Mouse (Mus musculus): Measurements from ENCODE around the gene Entpd1. TPM values are rescaled to one million over a fixed set of nuclear protein-coding genes. Genes with fewer than 3 reads are reported as not detected.
A peak's percentile ranks its signal among the peaks of the same experiment; 100 is the strongest.

The Entpd1 gene
- polyA plus RNA-seq, 1 experiment: 12.0 TPM

DNA sequence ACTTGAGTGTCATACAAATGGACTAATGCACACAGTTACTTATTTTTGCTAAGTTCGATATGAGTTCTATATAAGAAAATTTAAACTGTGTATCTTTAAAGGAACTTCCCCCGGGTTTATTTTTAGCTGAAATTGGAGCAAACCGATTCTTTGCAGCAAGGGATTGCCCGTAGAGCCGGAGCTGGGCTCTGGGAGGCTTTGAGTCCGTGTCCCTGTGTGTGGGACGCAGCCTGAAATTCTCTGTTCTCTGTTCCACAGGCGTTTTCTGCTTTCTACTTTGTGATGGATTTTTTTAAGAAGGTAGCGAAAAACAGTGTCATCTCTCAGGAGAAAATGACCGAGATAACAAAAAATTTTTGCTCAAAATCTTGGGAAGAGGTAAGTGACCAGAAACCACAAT is 121.2 kb downstream of the Entpd1 start:
- Histone ChIP-seq H3K4me1 (ENCODE audit: control insufficient read depth, insufficient read depth, low read length) (peaks cover 3% of the 10 kb centered on the region; the same call in 1 of the 2 replicates), H3K27ac (ENCODE audit: insufficient read depth, low read length) (no peak overlapping the region), H3K4me3 (replicated peaks; ENCODE audit: insufficient read depth, low read depth, low read length) (no peak overlapping the region), H3K27me3 (ENCODE audit: control insufficient read depth, insufficient read depth, low read length) (no peaks in the 10 kb centered on the region)
- TF ChIP-seq POLR2A (IDR thresholded peaks at IDR 0.05; ENCODE audit: borderline replicate concordance, insufficient read depth, low read length) (no peak), CTCF (IDR thresholded peaks at IDR 0.05; ENCODE audit: borderline replicate concordance, insufficient read depth, low read depth, low read length) (no peak)
- 70% methylated on average over 10 of the region's 10 CpGs for WGBS
- no peak for DNase-seq

DNA sequence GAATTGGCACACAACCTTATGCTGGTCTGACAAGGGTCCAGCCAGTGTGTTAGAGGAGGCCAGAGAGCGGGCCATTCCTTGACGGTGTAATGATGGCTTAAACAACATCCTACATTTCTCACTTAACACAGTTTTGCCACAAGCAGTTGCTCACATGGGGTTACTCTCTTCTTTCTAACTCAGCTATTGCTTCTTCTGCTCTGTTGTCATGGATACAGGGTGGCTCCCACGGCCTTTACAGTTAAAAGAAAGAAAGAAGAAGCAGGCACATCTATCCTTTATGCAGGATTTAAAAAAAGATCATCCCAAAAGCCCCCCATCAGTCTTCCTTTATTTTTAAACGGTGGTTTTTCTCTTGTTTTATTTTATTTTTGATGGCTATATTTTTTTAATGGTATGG is 121.7 kb downstream of the Entpd1 start:
- Histone ChIP-seq H3K27ac (ENCODE audit: insufficient read depth, low read length) (no peak overlapping the region), H3K4me3 (replicated peaks; ENCODE audit: insufficient read depth, low read depth, low read length) (no peak overlapping the region), H3K27me3 (ENCODE audit: control insufficient read depth, insufficient read depth, low read length) (no peaks in the 10 kb centered on the region), H3K4me1 (ENCODE audit: control insufficient read depth, insufficient read depth, low read length) (peaks cover 3% of the 10 kb centered on the region; the same call in 1 of the 2 replicates)
- DNase-seq: no peak
- TF ChIP-seq CTCF (IDR thresholded peaks at IDR 0.05; ENCODE audit: borderline replicate concordance, insufficient read depth, low read depth, low read length) (no peak), POLR2A (IDR thresholded peaks at IDR 0.05; ENCODE audit: borderline replicate concordance, insufficient read depth, low read length) (no peak)
- 66% methylated on average over 4 of the region's 4 CpGs for WGBS

DNA sequence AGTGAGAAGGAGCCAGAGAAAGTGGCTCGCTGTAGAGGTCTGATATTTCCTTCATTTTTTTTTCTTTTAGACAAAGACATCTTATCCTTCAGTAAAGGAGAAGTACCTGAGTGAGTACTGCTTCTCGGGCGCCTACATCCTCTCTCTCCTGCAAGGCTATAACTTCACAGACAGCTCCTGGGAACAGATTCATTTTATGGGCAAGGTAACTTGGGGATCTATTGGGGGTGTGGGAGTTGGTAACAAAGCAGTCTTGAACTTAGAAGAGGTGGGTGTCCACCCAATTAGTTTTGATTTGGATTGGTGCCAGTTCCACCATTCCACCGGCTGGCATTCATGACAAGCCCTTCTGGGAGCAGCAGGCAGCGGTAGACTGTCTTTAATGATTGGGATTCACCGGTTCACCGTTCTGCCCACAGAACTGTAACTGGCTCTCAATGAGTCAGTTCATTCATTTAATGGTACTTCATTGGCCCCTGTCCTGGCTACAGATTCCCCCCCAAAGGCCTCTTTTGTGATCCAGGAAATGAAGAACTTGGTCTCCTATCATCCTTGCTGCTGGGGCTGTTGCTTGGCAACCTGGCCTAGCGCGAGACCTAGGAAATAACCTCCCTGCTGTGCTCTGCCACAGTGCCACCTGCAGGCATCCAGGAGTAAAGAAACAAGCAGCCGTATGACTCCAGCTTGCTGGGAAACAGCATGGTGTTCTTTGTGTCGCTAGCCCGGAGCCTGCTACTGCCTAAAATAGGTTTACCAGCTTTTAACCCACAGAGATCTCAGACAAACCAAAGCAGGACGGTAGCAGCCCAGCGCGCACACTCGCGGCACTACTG is 124.7 kb downstream of the Entpd1 start:
- TF ChIP-seq CTCF (IDR thresholded peaks at IDR 0.05; ENCODE audit: borderline replicate concordance, insufficient read depth, low read depth, low read length) (peak; percentile 70), POLR2A (IDR thresholded peaks at IDR 0.05; ENCODE audit: borderline replicate concordance, insufficient read depth, low read length) (no peak)
- Histone ChIP-seq H3K27me3 (ENCODE audit: control insufficient read depth, insufficient read depth, low read length) (no peaks in the 10 kb centered on the region), H3K4me3 (replicated peaks; ENCODE audit: insufficient read depth, low read depth, low read length) (peak overlapping the region; percentile 12), H3K27ac (ENCODE audit: insufficient read depth, low read length) (no peak overlapping the region), H3K4me1 (ENCODE audit: control insufficient read depth, insufficient read depth, low read length) (peaks cover 3% of the 10 kb centered on the region; the same call in 1 of the 2 replicates)
- 15% methylated on average over 17 of the region's 17 CpGs for WGBS
- DNase-seq: peak; percentile 63 to 71

DNA sequence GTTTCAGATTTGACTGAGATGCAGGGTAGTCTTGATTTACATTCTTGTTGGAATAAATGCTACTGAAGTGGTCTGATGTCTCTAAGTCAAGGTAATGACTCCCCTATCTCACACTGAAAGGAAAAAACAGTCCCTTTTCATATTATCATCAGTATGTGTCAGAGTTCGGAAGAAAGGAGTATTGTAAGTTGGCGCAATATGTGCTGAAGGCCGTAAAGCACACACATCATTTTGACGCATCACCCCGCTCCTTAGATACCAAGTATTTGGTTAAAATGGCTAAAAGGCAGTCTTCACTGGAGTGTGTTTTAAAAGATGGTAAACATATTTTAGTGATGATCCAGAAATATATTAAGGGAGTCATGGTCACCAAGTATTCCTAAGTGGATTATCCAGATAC is 125.4 kb downstream of the Entpd1 start:
- 88% methylated on average over 5 of the region's 5 CpGs for WGBS
- Histone ChIP-seq H3K27me3 (ENCODE audit: control insufficient read depth, insufficient read depth, low read length) (no peaks in the 10 kb centered on the region), H3K27ac (ENCODE audit: insufficient read depth, low read length) (no peak overlapping the region), H3K4me3 (replicated peaks; ENCODE audit: insufficient read depth, low read depth, low read length) (no peak overlapping the region), H3K4me1 (ENCODE audit: control insufficient read depth, insufficient read depth, low read length) (peaks cover 3% of the 10 kb centered on the region; the same call in 1 of the 2 replicates)
- no peak for DNase-seq
- TF ChIP-seq CTCF (IDR thresholded peaks at IDR 0.05; ENCODE audit: borderline replicate concordance, insufficient read depth, low read depth, low read length) (no peak), POLR2A (IDR thresholded peaks at IDR 0.05; ENCODE audit: borderline replicate concordance, insufficient read depth, low read length) (no peak)

DNA sequence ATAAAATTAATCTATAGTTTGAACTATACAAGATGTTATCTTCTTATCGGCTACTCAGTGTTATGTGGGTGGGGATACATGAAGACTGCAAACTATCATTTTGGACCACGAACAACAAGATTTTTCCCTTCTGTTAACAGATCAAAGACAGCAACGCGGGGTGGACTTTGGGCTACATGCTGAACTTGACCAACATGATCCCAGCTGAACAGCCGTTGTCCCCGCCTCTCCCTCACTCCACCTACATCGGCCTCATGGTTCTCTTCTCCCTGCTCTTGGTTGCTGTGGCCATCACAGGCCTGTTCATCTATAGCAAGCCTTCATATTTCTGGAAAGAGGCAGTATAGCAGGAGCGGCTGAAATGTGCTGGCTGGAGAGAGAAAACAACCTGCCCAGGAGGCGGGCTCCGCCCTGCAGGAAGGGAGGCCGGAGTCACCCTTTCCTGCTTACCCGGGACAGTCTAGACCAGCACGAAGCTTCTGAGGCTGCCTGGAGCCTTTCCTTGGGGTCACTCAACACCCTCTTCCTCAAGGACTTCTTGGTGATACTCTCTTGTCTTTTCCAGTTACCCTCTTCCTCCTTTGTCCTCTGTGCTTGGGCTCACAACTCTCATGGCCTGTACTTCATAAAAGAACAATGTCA is 126.6 kb downstream of the Entpd1 start:
- Histone ChIP-seq H3K4me3 (replicated peaks; ENCODE audit: insufficient read depth, low read depth, low read length) (no peak overlapping the region), H3K27ac (ENCODE audit: insufficient read depth, low read length) (no peak overlapping the region), H3K4me1 (ENCODE audit: control insufficient read depth, insufficient read depth, low read length) (peaks cover 3% of the 10 kb centered on the region; the same call in 1 of the 2 replicates), H3K27me3 (ENCODE audit: control insufficient read depth, insufficient read depth, low read length) (no peaks in the 10 kb centered on the region)
- DNase-seq: no peak
- no peak for TF ChIP-seq POLR2A (IDR thresholded peaks at IDR 0.05; ENCODE audit: borderline replicate concordance, insufficient read depth, low read length)
- TF ChIP-seq CTCF (IDR thresholded peaks at IDR 0.05; ENCODE audit: borderline replicate concordance, insufficient read depth, low read depth, low read length): no peak
- 90% methylated on average over 13 of the region's 13 CpGs for WGBS

DNA sequence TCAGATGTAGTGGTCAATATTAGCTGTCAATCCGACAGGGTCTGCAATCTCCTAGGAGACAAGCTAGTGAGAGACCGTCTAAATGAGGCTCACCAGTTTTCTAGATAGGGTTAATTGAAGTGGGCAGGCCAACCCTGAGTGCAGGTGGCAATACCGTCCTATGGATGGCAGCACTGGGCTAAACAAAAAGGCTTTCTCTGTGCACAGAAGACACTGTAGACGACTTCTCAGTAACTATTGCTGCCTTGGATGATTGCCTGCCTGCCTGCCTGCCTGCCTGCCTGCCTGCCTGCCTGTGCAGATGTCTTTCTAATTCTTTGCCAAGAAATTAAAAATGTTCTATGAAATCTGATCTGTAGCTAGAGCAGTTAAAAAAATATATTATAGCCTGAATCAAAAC is 134.4 kb downstream of the Entpd1 start:
- Histone ChIP-seq H3K27ac (ENCODE audit: insufficient read depth, low read length) (no peak overlapping the region), H3K27me3 (ENCODE audit: control insufficient read depth, insufficient read depth, low read length) (no peaks in the 10 kb centered on the region; the same call in 1 of the 2 replicates), H3K4me1 (ENCODE audit: control insufficient read depth, insufficient read depth, low read length) (no peaks in the 10 kb centered on the region), H3K4me3 (replicated peaks; ENCODE audit: insufficient read depth, low read depth, low read length) (no peak overlapping the region)
- TF ChIP-seq CTCF (IDR thresholded peaks at IDR 0.05; ENCODE audit: borderline replicate concordance, insufficient read depth, low read depth, low read length): peak; percentile 20; the same call in 1 of the 2 replicates
- TF ChIP-seq POLR2A (IDR thresholded peaks at IDR 0.05; ENCODE audit: borderline replicate concordance, insufficient read depth, low read length): no peak
- DNase-seq: peak in 1 of 2 experiments; percentile 44
- WGBS: 25% methylated on average over 4 of the region's 4 CpGs

DNA sequence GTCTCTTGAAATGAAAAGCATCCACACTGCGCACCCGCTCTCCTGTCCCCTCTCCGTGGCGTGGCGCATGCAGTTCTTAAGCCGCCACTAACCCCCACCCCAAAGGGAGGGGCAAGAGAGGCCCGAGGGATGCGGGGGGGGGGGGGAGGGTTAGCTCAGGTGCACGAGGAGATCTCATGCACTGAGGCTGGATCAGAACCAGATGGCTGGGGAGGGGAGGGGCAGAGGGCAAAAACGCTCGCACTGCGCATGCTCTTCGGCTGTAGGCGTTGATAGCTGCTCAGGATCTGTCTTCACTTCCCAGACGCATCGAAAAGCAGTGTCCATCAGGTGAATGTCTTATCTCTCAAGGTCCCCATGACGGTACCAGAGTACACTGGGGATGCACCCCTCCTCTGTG is 136.4 kb downstream of the Entpd1 start, which contains the start of gene Cc2d2b:
Gene Cc2d2b, plus strand, starts transcription at position 195 of the 400 bp plus-strand sequence.
- WGBS: 75% methylated on average over 17 of the region's 17 CpGs
- no peaks in the 10 kb centered on the region; the same call in 1 of the 2 replicates for H3K27me3 ChIP-seq (ENCODE audit: control insufficient read depth, insufficient read depth, low read length)
- no peak for DNase-seq
- no peaks in the 10 kb centered on the region for H3K4me1 ChIP-seq (ENCODE audit: control insufficient read depth, insufficient read depth, low read length)
- no peak within 1 kb of the TSS for H3K4me3 ChIP-seq (replicated peaks; ENCODE audit: insufficient read depth, low read depth, low read length)
- no peak within 1 kb of the TSS for H3K27ac ChIP-seq (ENCODE audit: insufficient read depth, low read length)
- TF ChIP-seq POLR2A (IDR thresholded peaks at IDR 0.05; ENCODE audit: borderline replicate concordance, insufficient read depth, low read length) (no peak), CTCF (IDR thresholded peaks at IDR 0.05; ENCODE audit: borderline replicate concordance, insufficient read depth, low read depth, low read length) (no peak)
